Mouse (Mus musculus): ENCODE measurements around the gene Rflnb. TPM values are rescaled to one million over a fixed set of nuclear protein-coding genes. Genes with fewer than 3 reads are reported as not detected.
"Not testable (repeated sequence)": the region's sequence is repeated elsewhere in the genome, so short reads cannot be mapped to it uniquely, and the experiment has no call there.

The Rflnb gene
- total RNA-seq, 2 experiments from 2014 or later: 19.6 to 28.8 TPM

DNA sequence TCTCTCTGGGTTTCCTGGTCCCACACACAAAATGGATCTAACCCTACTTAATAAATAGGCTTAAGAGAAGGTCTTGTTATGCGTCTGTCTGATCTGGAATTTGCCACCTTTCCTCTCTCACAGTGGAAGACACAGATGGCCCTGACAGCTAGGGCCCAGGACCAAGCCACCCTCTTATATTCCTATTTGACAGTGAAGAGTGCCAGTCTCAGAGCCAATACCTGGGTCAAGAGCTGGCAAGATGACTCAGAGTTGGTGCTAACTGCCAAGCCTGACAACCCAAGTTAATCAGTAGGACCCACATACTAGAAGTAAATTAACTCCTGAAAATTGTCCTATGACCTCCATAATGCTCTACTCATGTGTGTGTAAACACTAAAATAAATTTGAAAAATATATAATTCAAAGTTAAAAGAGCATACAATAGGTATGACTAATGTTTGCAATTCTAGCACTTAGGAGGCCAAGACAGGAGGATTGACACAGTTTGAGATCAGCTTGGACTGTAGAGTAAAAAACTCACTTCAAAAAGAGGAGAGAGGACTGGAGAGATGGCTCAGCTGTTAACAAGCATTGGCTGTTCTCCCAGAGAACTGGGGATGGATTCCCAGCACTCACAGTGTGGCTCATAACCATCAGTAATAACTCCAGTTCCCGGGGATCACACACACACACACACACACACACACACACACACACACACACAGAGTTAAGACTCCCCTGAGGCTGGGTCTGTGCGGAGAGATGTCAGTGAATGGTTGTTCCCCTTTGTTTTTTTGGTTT, 11.9 kb upstream of the Rflnb start:
- DNase-seq: no peak

DNA sequence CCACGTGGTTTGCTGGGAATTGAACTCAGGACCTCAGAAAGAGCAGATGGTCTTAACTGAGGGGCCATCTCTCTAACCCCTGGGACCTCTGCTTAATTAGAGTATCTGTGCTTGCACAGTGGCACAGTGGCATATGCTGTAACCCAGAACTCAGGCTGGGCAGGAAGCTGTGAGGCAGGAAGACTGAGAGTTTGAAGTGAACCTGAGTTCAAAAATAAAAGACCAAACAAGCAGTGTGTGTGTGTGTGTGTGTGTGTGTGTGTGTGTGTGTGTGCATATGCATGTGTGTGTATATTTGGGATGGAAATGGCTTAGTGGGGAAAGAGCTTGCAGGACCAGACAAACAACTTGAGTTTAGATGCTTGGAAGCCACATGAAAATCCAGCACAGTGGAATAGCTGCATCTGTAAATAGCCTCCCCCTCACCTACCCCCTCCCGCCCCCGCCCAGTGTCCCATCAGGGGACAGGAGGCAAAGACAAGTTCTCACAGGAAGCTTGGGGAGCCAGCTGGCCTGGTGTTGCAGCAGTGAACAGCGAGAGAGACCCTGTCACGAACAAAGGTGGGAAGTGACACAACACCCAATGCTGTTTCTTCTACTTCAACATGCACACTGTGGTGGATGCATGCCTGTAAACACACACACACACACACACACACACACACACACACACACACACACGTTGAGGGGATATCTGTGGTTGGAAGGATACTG, 10.2 kb upstream of the Rflnb start:
- DNase-seq: no peak

DNA sequence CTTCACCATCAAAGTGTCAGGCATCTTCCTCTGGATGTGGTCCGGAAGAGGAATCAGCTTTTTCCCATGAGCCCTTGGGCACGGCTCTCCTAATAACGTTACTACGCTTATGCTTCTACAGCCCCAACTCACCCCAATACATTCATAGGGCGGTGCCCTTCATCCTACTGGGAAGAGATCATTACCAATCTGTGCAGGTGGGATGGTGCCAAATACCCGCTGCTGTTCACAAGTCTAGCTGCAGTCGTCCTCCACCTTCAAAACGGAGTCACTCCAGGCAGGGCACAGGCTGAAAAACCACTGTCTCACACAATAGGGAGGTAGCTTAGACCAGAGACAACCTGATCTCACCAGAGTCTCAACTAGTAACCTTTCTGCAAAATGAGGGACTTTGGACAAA, 7.6 kb upstream of the Rflnb start:
- no peak for DNase-seq

DNA sequence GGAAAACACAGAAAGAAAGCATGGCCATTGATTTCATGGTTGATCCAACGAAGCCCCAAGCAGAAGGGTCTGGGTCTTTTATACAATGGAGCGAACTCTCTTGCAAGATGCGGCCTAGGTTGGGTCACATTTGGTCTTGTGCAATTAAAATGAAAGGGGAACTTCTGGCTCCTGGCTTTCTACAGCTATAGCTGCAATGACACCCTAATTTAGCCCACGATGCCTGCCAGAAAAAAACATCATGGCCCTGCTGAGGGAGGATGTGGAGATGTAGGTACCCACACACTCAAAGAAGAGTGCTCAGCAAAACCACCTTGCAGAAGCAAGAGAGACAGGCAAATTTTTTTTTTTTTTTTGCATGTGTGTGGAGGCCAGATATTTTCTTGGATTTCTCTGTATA, 6.3 kb upstream of the Rflnb start:
- no peak for DNase-seq

DNA sequence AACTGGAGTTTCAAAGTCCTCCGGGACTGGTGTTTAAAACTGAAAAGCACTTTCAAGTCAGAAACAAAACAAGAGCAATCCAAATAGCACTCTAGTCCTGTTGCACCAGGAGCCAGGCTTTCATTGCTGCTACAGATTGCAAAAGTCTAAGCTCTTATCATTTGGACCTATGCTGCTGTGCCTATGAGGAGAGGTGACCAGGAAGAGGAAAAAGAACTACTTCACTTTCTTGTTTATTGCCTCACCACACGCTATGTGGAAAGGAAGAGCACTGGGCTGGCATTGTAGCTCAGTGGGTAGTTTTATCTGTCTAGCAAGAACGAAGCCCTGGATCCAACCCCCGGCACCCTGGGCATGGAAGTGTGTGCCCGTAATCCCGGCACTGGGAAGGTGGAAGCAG, 5.8 kb upstream of the Rflnb start:
- no peak for DNase-seq

DNA sequence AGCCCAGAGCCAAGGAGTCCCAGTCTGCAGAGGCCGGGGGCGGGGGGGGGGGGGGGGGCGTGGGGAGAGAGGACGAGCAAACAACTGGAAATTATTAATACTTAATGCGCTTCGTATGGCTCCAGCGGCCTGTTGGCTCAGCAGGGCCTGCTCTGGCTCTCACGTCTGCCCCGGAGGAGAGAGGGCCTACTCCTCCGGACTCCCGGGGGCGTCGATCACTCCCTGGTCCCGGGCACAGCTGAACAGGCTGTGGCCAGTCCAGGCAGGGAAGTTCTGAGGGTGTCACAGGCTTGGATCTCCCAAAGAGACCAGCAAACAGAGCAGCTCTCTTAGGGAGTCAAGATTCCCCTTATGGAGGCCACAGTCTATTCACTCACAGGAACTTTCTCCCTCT, 487 bp upstream of the Rflnb start:
- DNase-seq: peak in 1 of 2 experiments; percentile 22

DNA sequence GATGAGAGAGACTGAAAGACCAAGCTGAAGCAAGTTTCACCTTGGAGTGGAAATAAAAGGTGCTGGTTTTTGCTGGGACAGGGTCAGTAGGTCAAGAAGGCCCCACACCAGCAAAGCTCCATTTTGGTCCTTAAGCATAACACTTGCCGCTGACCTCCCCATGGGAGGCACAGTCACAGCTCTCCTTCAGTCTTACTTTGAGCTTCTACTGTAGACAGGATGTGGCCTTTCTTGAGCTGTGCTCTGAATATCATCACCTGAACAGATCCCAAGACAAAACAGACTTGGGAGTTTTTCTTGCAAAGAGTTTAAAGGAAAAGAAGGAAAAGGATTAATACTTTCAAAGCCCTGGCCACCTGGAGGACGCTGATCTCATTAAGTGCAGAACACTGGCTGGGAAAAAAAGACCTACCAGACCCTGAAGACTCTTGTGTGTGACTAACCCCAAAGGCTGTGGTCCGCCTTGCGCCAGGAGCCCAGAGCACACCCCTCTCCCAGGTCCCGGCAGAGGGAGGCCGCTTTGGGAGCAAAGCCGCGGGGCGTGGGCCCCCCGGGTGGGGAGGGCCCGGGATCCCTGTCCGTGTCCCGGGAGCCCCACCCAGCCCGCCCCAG, 949 bp downstream of the Rflnb start:
- DNase-seq: no peak

DNA sequence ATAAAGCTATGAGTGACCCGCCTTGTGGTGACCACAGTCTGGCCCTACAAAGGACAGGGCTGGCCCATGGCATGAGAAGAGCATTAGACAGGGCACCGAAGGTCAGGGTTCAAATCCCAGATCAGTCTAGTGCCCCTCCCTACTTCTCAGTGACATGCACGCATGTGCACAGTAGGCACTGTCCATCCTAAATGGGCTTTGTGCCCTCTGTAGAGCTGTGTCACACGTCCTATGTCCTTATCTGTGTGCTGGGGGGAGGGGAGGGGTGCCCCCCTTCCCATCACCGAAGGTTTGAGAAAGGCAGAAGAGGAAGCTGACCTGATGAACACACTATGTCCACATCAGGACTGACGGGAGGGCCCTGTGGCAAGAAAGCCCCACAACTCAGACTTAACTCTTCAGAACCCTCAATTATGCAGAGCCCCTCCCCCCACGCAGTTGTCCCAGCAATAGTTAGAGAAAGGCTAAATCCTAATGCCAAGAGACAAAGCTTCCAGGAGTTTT, 2.5 kb downstream of the Rflnb start:
- no peak for DNase-seq

DNA sequence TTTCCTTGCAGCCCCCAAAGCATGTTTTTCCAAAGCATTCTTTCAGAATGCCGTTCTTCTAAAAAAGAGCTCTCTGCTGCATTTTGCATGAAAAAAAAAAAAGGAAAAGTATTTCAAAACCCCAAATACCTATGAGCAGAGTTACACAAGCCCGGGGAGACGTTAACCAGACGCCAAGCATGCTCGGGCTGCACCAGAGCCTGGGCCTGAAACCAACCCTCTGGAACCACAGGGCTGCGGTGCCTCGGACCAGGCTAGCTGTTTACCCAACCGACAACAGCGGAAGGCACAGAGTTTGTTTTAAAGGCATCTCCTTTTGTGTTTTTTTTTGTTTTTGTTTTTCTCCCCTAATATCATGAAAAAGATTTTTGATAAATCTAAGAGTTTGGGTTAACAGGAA, 6.7 kb downstream of the Rflnb start:
- DNase-seq: no peak

DNA sequence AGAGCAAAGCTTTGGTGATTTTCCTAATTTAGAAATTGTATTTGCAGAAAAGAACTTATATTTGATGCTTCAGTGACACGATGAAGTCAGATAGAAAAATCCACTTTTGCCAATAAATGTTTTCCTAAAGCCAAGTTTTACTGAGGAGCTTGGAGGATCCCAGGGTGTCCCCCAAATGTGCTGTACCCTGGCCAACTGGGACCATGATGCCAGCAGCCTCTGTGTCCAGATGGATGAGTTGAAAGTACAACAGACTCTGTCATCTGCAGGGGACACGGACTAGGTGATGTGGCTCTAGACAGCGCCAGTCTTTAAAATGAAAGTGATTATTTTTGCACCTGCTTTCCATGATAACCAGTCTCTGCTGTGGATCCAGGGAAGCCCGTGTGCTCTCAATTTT, 7.7 kb downstream of the Rflnb start:
- no peak for DNase-seq

DNA sequence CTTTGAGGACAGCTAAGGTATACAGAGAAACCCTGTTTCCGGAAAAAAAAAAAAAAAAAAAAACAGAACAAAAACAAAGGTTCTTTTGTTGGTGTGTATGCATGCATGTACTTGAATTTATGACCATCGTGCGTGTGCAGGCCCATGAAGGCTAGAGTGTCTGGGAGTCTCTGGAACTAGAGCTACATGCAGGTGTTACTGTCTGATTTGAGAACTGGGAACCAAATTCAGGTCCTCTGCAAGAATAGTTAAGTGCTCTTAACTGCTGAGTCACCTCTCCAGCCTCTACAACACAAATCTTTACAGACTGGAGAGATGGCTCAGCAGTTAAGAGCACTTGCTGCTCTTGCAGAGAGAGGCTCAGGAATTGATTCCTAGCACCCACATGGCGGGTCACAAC, 11.8 kb downstream of the Rflnb start:
- DNase-seq: no peak

DNA sequence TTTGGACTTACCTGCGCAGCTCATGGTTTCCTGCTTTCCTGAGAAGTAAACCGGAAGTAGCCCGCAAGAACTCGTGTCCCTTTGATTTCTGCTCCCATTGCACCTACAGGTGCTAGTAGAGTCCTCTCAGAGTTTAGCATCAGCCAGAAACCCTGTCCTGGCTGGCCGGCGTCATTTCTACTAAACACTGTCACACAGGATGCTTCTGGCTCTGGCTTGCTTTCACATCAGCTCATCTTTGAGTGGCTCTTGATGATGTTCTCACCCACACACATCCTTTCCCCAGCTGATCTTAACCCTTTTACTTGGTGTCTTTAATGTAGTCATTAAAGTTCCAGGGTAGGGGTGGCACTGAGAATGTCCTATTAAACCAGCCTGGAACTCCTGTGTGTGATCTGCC, 12.3 kb downstream of the Rflnb start:
- no peak for DNase-seq

DNA sequence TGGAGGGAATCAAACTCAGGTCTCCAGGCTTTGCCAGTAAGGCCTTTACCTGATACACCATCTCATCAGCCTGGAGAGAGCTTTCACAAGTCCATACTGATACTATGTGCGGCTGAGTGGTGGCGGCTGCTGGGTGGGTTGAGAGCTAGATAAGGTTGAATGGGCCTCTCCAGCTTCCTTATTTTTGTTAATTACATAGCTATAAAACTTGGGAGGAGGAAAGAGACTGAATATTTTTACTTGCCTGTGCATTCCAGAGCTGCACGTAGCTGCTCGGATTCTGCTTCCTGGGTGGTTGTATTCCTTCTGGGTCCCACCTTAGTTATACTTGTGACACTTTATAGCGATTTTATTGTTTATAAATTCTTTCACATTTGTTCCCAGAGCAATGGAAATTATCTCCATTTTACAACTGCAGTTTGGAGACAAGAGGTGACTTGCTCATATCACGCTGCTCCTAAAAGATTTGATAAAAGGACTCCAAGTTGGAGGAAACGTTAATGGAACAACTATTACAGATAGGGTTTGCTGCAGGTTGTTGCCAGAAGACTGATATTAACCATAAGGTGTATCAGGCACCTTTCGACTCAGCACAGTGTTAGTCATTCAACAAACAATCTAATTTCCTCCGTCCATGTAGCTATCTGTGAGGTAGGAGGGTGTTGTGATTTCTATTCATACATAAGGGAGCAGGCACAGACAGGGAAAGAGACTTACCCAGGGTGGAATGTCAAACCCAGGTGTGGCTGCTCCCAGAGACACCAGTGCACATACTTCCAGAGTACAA, 16.6 kb downstream of the Rflnb start:
- no peak for DNase-seq

DNA sequence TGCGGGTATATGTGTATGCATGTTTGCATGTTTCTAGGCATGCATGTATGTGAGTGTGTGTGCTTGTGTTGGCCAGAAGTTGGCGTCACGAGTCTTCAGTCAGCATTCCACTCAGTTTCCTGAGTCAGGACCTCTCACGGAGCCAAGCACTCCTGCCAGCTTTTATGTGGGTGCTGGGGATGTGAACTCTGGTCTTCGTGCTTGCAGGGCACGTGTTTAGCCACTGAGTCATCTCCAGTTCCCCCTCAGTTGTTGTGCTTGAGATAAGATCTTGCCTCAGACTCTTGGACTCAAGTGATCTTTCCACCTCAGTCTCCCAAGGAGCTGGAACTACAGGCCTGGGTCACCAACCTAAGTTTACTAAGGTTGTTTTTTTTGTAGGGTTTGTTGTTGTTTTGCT, 18.5 kb downstream of the Rflnb start:
- no peak for DNase-seq

DNA sequence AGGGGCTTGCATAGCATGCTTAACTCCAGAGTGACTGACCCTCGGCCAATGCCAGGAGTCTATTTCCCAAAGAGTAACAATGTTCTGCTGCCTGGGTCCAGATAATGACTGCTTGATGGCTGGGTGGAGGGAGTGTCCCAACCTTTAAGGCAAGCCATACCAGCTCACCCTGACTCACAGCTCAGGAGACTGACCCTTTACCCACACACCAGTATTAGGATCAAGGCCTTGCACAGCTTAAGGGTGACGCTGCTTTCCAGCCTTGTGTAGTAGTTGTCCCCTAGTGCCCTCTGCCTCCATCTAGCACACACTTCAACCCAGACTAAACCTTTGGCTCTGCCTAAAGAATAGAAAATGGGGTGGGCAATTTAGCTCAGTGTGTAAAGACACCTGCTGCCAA, 19.4 kb downstream of the Rflnb start:
- no peak for DNase-seq

DNA sequence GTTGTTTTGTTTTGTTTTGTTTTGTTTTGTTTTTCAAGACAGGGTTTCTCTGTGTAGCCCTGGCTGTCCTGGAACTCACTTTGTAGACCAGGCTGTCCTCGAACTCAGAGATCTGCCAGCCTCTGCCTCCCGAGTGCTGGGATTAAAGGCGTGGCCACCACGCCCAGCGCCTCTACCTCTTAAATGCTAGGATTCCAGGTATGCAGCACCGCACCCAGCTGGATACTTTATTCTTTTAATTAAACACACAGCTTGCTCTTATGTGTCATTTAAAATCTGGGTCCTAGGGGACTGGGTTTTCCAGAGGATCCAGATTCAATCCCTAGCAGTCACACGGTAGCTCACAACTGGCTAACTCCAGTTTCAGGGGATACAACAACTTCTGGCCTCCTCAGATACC, 23.3 kb downstream of the Rflnb start:
- not testable (repeated sequence) for DNase-seq

DNA sequence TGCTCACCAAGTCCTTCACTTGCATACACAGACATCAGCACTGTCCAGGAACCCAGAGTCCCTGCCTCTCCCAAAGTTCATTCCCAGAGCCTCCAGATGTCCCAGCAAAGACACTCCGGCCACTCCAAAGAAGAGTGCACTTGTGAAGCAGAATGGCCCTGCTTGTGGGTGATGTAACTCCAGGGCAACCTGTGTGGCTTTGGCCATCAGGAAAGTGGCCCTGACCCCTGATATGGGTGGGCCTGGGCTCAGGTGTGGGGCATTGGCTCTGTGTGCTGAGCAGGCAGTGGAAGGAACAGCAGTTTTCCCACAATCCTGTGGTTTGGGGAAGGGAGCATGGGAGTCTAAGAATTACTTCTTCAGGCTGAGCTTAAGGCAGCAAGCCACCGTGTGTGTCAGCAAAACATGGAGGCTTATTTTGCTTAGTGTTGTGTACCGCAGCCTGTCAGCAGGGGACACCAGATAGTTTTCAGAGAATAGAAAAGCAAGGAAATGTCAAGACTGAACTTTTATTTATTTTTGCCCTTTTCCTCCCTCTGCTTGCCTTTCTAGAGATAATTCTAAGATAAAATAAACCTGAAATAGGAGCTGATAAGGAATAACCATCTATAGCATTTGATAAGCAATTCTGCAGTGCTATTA, 26.2 kb downstream of the Rflnb start:
- peak in 1 of 2 experiments; percentile 22 for DNase-seq

DNA sequence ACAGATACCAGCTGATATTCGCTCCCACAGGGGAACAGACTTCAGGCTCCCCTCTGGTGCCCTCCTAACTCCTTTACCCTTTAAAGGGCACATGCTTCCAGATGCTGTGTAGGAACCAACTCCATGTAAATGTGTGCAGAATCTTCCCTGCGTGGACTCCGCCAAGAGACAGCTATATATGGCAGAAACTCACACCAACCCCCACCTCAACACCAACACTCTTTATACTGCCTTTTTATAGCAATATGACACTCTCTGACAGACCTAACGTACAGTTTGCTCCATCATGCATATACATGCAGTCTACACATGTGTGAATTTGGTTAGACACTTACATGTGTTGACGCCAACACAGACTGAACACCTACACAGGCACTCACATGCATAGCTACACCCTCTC, 26.9 kb downstream of the Rflnb start:
- no peak for DNase-seq

DNA sequence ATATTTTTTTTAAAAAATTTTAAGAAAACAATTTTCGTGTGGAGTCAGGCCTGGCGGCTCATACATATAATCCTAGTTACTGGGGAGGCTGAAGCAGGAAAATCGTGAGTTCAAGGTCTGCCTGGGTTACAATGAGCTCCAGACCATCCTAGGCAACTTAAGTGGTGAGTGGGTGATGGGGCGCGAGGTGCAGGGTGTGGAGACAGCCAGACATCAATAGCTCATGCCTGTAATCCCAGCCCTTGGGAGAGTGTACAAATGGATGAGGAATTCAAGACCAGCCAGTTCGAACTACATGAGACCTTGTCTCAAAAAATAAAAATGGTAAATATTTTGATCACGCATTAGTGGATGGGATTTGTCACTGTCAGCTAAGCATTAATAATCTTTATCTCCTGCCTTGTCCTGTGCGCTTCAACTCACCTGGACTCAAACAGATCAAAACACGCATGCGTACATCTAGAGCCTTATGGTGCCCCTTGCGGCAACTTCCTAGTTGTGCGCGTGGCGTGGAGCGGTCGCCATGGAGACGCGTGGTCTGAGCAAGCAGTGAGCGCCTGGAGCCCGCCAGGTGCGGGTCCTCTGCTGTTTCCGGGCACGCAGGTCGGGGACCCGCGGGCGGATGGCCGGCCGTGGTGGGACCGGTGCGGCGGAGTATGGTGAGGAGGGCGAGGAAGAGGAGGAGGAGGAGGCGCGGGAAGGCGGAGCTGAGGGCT, 28.0 kb downstream of the Rflnb start, which contains the start of gene 1700016K19Rik:
Gene 1700016K19Rik (plus strand): TSS at position 473 of the 716 bp plus-strand sequence.
- peak; percentile 86 to 87 for DNase-seq

DNA sequence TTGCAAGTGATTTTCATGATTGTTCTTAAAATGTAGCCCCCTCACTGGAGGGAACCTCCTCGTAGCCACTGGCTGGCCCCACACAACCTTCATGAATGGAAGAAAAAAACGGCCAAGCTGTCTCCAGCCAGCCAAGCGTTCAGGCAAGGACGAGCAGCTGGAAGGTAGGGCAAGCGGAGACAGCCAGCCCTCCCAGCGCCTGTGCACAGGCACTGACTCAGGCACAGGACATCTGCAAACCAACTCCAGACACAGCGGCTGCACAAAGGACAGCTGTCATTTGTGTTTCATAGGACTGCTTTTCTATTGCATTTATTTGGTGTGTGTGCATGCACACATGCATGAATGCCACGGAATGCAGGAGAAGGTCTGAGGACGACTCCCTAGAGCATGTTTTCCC, 33.2 kb downstream of the Rflnb start:
- DNase-seq: peak; percentile 19 to 29

DNA sequence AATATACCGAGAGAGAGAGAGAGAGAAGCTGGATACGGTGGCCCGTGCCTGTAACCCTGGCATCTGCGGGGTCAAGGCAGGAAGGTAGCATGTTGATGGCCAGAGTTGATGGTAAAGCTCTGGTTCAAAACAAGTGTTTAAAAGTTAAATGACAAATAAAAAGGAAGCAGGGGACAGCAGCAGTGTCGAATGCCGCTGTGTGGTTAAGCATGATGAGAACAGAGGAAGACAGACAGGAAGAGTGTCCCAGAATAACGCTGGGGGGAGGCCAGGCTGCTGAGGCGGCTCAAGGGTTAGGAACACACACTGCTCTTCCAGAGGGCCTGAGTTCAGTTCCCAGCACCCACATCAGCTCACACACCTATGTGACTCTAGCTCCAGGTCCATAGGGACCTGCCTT, 35.1 kb downstream of the Rflnb start:
- DNase-seq: no peak

All from adrenal gland, postnatal 36 days (tissue).